Mouse (Mus musculus): ENCODE data around the gene Tspan14. TPM values are rescaled to one million over a fixed set of nuclear protein-coding genes. Genes with fewer than 3 reads are reported as not detected.
A peak's percentile ranks its signal among the peaks of the same experiment; 100 is the strongest.

Gene Tspan14
- polyA plus RNA-seq, 1 experiment: 58.8 TPM

- Histone ChIP-seq H3K36me3 (ENCODE audit: control insufficient read depth, insufficient read depth, low read length, poor library complexity, severe bottlenecking) (no peaks in the 10 kb centered on the region), H3K4me3 (ENCODE audit: low read depth, low read length) (no peak overlapping the region), H3K27ac (ENCODE audit: insufficient read depth, low read length) (no peak overlapping the region), H3K9me3 (replicated peaks; ENCODE audit: control insufficient read depth, insufficient read depth, low read length, poor library complexity, severe bottlenecking) (no peaks in the 10 kb centered on the region), H3K4me1 (ENCODE audit: control insufficient read depth, insufficient read depth, low read length) (no peaks in the 10 kb centered on the region), H3K9ac (ENCODE audit: low read depth, poor library complexity, severe bottlenecking) (no peak overlapping the region), H3K27me3 (ENCODE audit: control insufficient read depth, insufficient read depth, low read length, poor library complexity, severe bottlenecking) (no peaks in the 10 kb centered on the region)
- TF ChIP-seq EP300 (IDR thresholded peaks at IDR 0.05; ENCODE audit: insufficient read depth, low read depth, low read length): no peak
- no peak for TF ChIP-seq CTCF (IDR thresholded peaks at IDR 0.05; ENCODE audit: low read depth, low read length)
- no peak for TF ChIP-seq POLR2A (IDR thresholded peaks at IDR 0.05; ENCODE audit: insufficient read depth, low read length)
Measured at GRCm38 (mm10) chr14:40870598-40870997, 96.0 kb downstream of the Tspan14 start.

DNA sequence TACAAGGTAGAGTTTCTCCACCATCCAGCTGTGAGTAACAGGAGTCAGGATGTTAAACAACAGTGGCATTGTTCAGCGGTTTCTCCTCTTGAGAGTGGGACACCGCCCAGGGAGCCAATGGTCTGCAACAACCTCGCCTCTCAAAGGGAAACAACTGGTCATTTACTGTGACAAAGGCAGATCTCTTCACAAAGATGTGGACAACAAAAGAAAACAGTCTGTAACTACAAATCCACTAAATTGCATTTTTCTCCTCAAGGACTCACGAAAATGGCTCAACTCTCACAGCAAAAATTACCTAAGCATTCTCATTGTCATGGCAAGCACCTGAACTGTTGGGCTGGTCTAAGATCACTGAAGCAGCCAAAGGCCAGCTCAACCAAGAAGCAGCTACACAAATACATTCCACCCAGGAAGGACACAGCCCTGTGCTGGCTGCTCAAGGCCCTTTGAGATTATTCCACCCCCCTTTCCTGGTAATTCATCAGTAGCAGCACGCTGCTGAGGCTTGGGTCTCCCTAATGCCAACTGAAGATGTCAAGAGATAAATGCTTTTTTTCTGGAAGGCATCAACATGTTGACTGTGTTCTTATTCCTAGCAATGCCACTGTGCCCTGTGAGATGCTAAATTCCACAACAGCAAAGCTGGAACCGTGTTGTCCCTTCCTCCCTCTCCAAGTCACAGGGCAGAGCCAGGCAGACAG, 101.6 kb downstream of the Tspan14 start:
- Histone ChIP-seq H3K27me3 (ENCODE audit: control insufficient read depth, insufficient read depth, low read length, poor library complexity, severe bottlenecking) (no peaks in the 10 kb centered on the region), H3K9me3 (replicated peaks; ENCODE audit: control insufficient read depth, insufficient read depth, low read length, poor library complexity, severe bottlenecking) (no peaks in the 10 kb centered on the region), H3K27ac (ENCODE audit: insufficient read depth, low read length) (peak overlapping the region; percentile 70), H3K9ac (ENCODE audit: low read depth, poor library complexity, severe bottlenecking) (no peak overlapping the region), H3K4me1 (ENCODE audit: control insufficient read depth, insufficient read depth, low read length) (peaks cover 4% of the 10 kb centered on the region), H3K36me3 (ENCODE audit: control insufficient read depth, insufficient read depth, low read length, poor library complexity, severe bottlenecking) (no peaks in the 10 kb centered on the region), H3K4me3 (ENCODE audit: low read depth, low read length) (no peak overlapping the region)
- TF ChIP-seq EP300 (IDR thresholded peaks at IDR 0.05; ENCODE audit: insufficient read depth, low read depth, low read length): no peak

- TF ChIP-seq POLR2A (IDR thresholded peaks at IDR 0.05; ENCODE audit: insufficient read depth, low read length): no peak
- no peak for TF ChIP-seq CTCF (IDR thresholded peaks at IDR 0.05; ENCODE audit: low read depth, low read length)
- TF ChIP-seq EP300 (IDR thresholded peaks at IDR 0.05; ENCODE audit: insufficient read depth, low read depth, low read length): no peak
- no peaks in the 10 kb centered on the region for H3K27me3 ChIP-seq (ENCODE audit: control insufficient read depth, insufficient read depth, low read length, poor library complexity, severe bottlenecking)
- H3K4me1 ChIP-seq (ENCODE audit: control insufficient read depth, insufficient read depth, low read length): peaks cover 4% of the 10 kb centered on the region
- H3K4me3 ChIP-seq (ENCODE audit: low read depth, low read length): no peak overlapping the region
- no peak overlapping the region for H3K27ac ChIP-seq (ENCODE audit: insufficient read depth, low read length)
- no peaks in the 10 kb centered on the region for H3K9me3 ChIP-seq (replicated peaks; ENCODE audit: control insufficient read depth, insufficient read depth, low read length, poor library complexity, severe bottlenecking)
- no peaks in the 10 kb centered on the region for H3K36me3 ChIP-seq (ENCODE audit: control insufficient read depth, insufficient read depth, low read length, poor library complexity, severe bottlenecking)
- H3K9ac ChIP-seq (ENCODE audit: low read depth, poor library complexity, severe bottlenecking): no peak overlapping the region
Measured at GRCm38 (mm10) chr14:40863659-40864058, 102.9 kb downstream of the Tspan14 start.

DNA sequence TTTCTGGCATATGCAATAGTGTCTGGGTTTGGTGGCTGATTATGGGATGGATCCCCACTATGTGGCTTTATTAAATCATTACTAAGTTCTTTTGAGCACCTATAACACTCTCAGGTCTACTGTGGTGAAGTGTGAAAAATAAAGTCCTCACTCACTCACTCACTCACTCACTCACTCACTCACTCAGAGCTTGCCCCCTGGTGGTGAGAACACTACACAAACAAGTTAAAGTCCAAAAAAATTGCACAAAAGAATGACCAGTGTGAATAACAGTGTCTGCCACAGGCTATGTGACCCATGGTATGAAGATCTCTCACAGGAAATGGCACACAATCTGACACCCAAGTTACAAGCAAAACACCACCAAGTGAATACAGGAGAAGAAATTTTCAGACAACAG, 103.6 kb downstream of the Tspan14 start:
- Histone ChIP-seq H3K9ac (ENCODE audit: low read depth, poor library complexity, severe bottlenecking) (no peak overlapping the region), H3K4me3 (ENCODE audit: low read depth, low read length) (no peak overlapping the region), H3K4me1 (ENCODE audit: control insufficient read depth, insufficient read depth, low read length) (peaks cover 4% of the 10 kb centered on the region), H3K27me3 (ENCODE audit: control insufficient read depth, insufficient read depth, low read length, poor library complexity, severe bottlenecking) (no peaks in the 10 kb centered on the region), H3K36me3 (ENCODE audit: control insufficient read depth, insufficient read depth, low read length, poor library complexity, severe bottlenecking) (no peaks in the 10 kb centered on the region), H3K27ac (ENCODE audit: insufficient read depth, low read length) (no peak overlapping the region), H3K9me3 (replicated peaks; ENCODE audit: control insufficient read depth, insufficient read depth, low read length, poor library complexity, severe bottlenecking) (no peaks in the 10 kb centered on the region)
- TF ChIP-seq CTCF (IDR thresholded peaks at IDR 0.05; ENCODE audit: low read depth, low read length): no peak
- TF ChIP-seq EP300 (IDR thresholded peaks at IDR 0.05; ENCODE audit: insufficient read depth, low read depth, low read length): no peak
- TF ChIP-seq POLR2A (IDR thresholded peaks at IDR 0.05; ENCODE audit: insufficient read depth, low read length): no peak

Other genes starting within 250 kb of the Tspan14 start
- gene Sh2d4b, start 73.5 kb downstream of the Tspan14 start, polyA plus RNA-seq (2011; ENCODE audit: insufficient read depth, insufficient read length, low read depth, missing spikeins): 1.7 and 2.6 TPM in 2 replicates
- gene Fam213a, start 47.0 kb upstream of the Tspan14 start, polyA plus RNA-seq (2011; ENCODE audit: insufficient read depth, insufficient read length, low read depth, missing spikeins): 24.8 and 27.5 TPM in 2 replicates
- not detected in 2 replicates for gene Dydc2, start 102.4 kb upstream of the Tspan14 start, polyA plus RNA-seq (2011; ENCODE audit: insufficient read depth, insufficient read length, low read depth, missing spikeins)
- not detected in 2 replicates for gene Dydc1, start 106.1 kb upstream of the Tspan14 start, polyA plus RNA-seq (2011; ENCODE audit: insufficient read depth, insufficient read length, low read depth, missing spikeins)
- gene Mat1a, start 138.2 kb upstream of the Tspan14 start, polyA plus RNA-seq (2011; ENCODE audit: insufficient read depth, insufficient read length, low read depth, missing spikeins): 0.52 and 1.2 TPM in 2 replicates
- gene Sftpa1, start 165.0 kb upstream of the Tspan14 start, polyA plus RNA-seq (2011; ENCODE audit: insufficient read depth, insufficient read length, low read depth, missing spikeins): not detected in 2 replicates
- gene Mbl1, start 184.7 kb upstream of the Tspan14 start, polyA plus RNA-seq (2011; ENCODE audit: insufficient read depth, insufficient read length, low read depth, missing spikeins): not detected in 2 replicates
- gene Sftpd, start 218.3 kb upstream of the Tspan14 start, polyA plus RNA-seq (2011; ENCODE audit: insufficient read depth, insufficient read length, low read depth, missing spikeins): not detected in 2 replicates

All from ES-Bruce4 (cell line).